Mouse (Mus musculus) left cerebral cortex, adult 8-10 months (tissue): ENCODE results near the gene Golt1b. TPM values are rescaled to one million over a fixed set of nuclear protein-coding genes. Genes with fewer than 3 reads are reported as not detected.
"Not testable (repeated sequence)": the region's sequence is repeated elsewhere in the genome, so short reads cannot be mapped to it uniquely, and the experiment has no call there.

ENCODE experiments used
- DNase-seq, 2 experiments: peaks; one replicate each; pipeline ENCODE4 v3.0.0; 2022; ENCODE audit warnings: low spot score in 2 of 2
- total RNA-seq, 4 experiments: library from RNA; stranded (reverse); gene quantifications; 2 replicates each; pipeline ENCODE4 v1.2.4; 2022

Golt1b gene
- 10 to 100 TPM; 31.1 to 33.6 (median 33.3) TPM for total RNA-seq

DNA sequence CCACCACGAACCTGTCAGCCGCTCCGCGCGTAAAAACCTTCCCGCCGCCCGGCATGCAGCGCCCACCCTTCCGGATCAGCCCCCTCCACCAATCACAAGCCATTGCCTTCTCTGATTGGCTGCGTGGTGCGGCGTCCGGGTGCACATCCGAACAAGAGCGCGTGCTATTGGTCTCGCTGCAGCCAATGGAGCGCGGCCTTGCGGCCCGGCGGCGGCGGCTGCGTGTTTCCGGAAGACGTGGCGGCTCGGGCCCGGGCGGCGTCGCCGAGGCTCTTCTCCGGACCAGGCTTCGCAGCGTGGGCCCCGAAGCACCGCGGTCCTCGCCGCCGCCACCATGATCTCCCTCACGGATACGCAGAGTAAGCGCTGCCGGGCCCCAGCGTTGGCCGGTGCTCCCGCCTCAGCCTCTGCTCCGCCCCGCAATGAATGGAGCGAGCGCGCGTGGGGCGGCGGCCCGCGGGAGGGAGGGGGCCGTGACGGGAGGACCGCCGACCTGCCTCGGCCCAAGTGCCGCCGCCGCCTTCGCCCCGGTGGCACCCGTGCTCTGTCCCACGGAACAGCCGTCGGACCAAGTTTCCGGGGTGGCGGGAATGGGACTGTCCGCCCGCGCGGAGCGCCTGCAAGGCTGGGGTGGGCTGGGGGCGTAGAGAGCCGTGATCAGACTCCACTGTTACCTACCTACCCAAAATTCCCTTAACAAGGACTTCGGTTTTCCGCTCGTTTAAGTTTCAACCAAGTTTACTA is at the start of gene Golt1b, which contains the start of gene Recql:
Golt1b (plus strand) TSS at position 211 of the 744 bp plus-strand sequence.
Recql (minus strand) TSS at position 77 of the 744 bp plus-strand sequence.
- peak; percentile 97 to 98 for DNase-seq

- DNase-seq: no peak
Observed at GRCm38 (mm10) chr6:142338961-142339360, 48.1 kb upstream of the Golt1b start.

- no peak for DNase-seq
Observed at GRCm38 (mm10) chr6:142339576-142339975, 47.4 kb upstream of the Golt1b start.

DNA sequence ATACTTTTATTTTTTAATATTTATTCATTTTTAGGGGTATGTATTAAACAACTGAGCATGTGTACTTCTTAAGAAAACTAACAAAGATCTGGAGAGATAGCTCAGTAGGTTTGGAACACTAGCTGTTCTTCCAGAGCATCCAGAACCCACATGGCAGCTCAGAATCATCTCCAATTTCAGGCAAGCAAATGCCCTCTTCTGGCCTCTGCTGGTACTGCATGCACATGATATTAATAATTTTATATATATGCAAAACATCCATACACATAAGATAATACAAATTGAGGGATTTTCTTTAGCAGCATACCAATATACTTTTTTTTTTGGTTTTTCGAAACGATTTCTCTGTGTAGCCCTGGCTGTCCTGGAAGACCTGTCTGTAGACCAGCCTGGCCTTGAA is 43.5 kb upstream of the Golt1b start:
- no peak for DNase-seq

DNA sequence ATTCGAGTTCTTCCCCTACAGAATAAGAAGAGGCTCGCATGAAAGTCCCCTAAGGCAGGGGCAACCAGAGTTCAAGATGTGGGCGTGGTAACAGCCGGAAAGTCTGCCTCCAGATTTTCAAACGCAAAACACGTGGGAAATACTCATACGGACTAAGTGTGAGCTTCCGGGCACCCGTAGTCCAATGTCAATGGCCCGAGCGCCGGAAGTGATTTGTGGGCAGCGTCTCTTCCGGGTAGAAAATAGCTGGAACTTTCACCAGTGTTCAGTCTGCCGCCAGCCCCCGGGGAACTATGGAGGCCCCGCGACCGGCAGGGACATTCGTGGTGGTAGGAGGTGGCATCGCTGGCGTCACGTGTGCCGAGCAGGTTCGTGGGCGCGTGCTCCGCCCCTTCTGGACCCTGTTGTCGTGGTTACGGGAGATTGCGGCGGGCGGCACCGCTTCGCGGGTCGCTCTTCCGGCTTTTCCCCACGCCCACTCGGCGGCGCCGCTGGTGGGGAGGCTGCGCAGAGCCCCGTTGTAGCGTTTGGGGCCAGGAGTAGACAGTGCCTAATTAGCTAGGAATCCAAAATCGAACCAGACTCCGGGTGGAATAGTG is 41.5 kb upstream of the Golt1b start, which contains the start of gene Pyroxd1:
Pyroxd1 (plus strand) TSS at position 215 of the 599 bp plus-strand sequence.
- peak; percentile 77 to 88 for DNase-seq

DNA sequence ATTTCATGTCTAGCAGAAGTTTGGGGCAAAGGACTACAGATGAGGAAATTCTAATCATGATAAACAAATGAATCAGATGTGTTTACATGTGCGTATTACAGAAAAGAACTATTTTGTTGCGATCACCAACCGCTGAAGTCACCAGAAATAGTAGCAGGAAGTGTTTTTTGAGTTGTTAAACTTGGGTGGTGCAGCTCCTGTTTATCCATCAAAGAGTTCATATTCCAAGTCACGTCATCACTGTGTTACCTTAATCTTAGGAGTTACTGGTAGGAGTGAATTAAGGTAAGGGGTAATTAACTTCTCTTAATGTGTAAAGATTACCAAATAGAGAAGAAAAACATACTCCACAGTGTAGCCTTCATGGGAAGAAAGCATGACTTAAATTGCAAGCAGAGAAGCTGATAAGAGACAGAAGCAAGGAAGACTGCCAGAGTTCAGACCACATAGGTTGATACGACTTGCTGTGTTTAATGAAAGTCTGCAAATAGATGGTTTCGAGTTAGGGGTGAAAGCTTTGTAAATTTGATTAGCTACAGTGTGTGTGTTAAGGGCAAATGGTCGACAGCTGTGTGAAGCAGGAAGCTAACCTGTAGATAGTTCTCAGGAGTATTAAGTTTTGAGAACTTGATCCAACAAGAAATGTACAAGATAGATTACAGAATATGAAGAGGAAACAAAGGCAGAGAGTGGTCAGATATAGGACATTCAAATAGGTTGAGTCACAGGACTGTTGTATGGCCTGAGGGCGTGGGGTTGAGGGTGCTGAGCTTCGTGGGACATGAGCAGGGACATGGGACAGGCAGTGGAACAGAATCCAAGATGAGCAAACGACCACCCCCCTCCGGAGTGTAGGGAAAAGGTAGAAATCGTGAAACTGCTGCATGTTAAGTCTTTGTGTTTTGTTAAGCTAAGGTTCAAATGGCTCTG is 40.6 kb upstream of the Golt1b start:
- DNase-seq: no peak

- no peak for DNase-seq
Observed at GRCm38 (mm10) chr6:142347431-142348385, 39.3 kb upstream of the Golt1b start.

DNA sequence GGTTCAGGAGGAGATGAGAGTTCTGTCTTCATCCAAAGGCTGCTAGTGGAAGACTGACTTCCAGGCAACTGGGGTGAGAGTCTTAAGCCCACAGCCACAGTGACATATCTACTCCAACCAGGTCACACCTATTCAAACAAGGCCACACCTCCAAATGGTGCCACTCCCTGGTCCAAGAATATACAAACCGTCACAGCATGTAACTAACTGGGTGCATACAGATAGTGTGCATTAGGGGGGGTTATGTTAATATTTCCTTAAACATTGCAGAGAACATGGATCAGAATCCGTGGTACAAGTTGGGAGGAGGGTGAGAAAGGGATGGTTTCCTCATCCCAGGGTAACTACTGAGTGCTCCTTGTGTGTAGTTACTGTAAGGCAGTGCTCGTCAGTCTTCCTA is 34.9 kb upstream of the Golt1b start:
- DNase-seq: not testable (repeated sequence)

- DNase-seq: no peak
Observed at GRCm38 (mm10) chr6:142357106-142357505, 29.9 kb upstream of the Golt1b start.

- DNase-seq: no peak
Observed at GRCm38 (mm10) chr6:142362036-142362435, 25.0 kb upstream of the Golt1b start.

- no peak for DNase-seq
Observed at GRCm38 (mm10) chr6:142363019-142363576, 23.9 kb upstream of the Golt1b start.

DNA sequence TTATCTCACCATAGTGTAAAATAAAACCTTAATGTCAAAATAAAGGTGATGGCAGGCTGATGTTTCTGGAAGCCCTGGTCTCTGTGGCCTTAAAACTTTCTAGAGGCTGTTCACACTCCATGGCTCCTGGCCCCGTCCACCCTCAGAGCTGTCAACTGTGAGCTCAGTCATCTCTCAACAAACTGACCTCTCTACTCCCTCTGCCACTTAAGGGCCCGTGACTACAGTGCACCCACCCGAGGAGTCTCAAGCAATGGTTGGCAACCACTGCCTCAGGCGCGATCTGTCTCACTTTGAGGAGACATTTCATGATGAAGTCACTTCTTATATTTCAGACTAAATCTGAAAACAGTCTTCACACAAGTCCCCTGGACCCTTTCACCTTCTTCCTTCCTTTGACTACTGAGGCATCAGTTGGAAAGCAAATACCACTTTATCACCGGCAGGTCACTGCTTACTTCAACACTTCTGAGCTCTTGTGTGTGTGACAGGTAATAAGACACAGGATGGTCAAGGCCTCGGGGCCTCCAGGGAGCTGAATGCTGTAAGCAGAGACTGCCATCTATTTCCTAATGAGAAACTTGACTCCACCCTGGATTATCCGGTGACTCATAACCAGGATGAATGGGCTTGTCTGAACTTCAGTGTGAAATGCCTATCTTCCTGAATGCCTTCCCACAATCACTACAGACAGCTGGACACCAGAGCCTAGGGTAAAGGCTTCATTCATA is 21.1 kb upstream of the Golt1b start:
- no peak for DNase-seq

GRCm38 (mm10) chr6:142366473-142367018 is 20.5 kb upstream of the Golt1b start:
- DNase-seq: no peak

DNA sequence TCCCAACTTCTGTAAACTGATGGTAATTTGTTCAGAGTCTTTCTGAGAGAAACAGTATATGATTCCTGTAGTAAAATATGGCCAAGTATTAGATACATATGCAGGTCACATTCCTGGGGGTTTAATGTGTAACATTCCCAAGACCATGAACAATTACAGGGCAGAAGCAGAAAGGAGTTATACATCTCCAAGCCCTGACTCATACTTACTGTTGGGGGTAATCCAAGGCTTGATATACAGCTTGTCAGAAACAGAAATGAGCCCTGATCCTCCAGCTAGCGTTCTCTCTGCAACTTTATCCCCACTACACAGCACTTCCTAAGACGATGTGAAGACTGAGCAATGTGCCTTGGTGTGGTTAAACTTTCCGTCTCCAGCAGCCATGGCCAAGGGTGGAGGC is 19.5 kb upstream of the Golt1b start:
- no peak for DNase-seq

GRCm38 (mm10) chr6:142369568-142369967 is 17.5 kb upstream of the Golt1b start:
- no peak for DNase-seq

GRCm38 (mm10) chr6:142377081-142377480 is 9.9 kb upstream of the Golt1b start:
- no peak for DNase-seq

GRCm38 (mm10) chr6:142378576-142379330 is 8.3 kb upstream of the Golt1b start:
- no peak for DNase-seq

- DNase-seq: no peak
Observed at GRCm38 (mm10) chr6:142379961-142380360, 7.1 kb upstream of the Golt1b start.
